Mouse (Mus musculus): ENCODE data around the gene Znrf2. TPM values are rescaled to one million over a fixed set of nuclear protein-coding genes. Genes with fewer than 3 reads are reported as not detected.

The Znrf2 gene
- total and polyA plus RNA-seq, 3 experiments: 5.4 to 22.1 (median 12.1) TPM

GRCm38 (mm10) chr6:54916163-54916562, 99.4 kb downstream of the Znrf2 start:
- no peaks in the 10 kb centered on the region for H3K36me3 ChIP-seq (ENCODE audit: control insufficient read depth, insufficient read depth, low read length)
- no peak overlapping the region for H3K4me3 ChIP-seq
- peak in 1 of 2 experiments; percentile 11 for DNase-seq
- no peaks in the 10 kb centered on the region for H3K27me3 ChIP-seq (ENCODE audit: control insufficient read depth, insufficient read depth, low read length)
- no peak overlapping the region for H3K9ac ChIP-seq (ENCODE audit: low read depth, low read length)
- no peaks in the 10 kb centered on the region for H3K4me1 ChIP-seq (ENCODE audit: control insufficient read depth, insufficient read depth, low read length)
- H3K79me2 ChIP-seq (replicated peaks; ENCODE audit: control insufficient read depth, insufficient read depth, low read length): no peaks in the 10 kb centered on the region
- TF ChIP-seq CTCF (IDR thresholded peaks at IDR 0.05) (no peak), POLR2A (IDR thresholded peaks at IDR 0.05; ENCODE audit: insufficient read depth, low read depth, low read length) (no peak)
- intact Hi-C loops (cut with DNase I): loop anchor here (2.0 to 10.0 kb wide), 3 partner anchors 57 to 251 kb away; partner anchors contain the start of gene Nod1
- no peak overlapping the region for H3K27ac ChIP-seq
- 34% methylated on average over 4 of the region's 4 CpGs for WGBS

GRCm38 (mm10) chr6:54916941-54917340, 100.2 kb downstream of the Znrf2 start:
- Histone ChIP-seq H3K4me3 (no peak overlapping the region), H3K79me2 (replicated peaks; ENCODE audit: control insufficient read depth, insufficient read depth, low read length) (no peaks in the 10 kb centered on the region), H3K27ac (no peak overlapping the region), H3K9ac (ENCODE audit: low read depth, low read length) (no peak overlapping the region), H3K27me3 (ENCODE audit: control insufficient read depth, insufficient read depth, low read length) (no peaks in the 10 kb centered on the region), H3K4me1 (ENCODE audit: control insufficient read depth, insufficient read depth, low read length) (no peaks in the 10 kb centered on the region), H3K36me3 (ENCODE audit: control insufficient read depth, insufficient read depth, low read length) (no peaks in the 10 kb centered on the region)
- peak in 1 of 2 experiments; percentile 2 for DNase-seq
- TF ChIP-seq EP300 (IDR thresholded peaks at IDR 0.05; ENCODE audit: insufficient read depth, low read depth, low read length) (no peak), CTCF (IDR thresholded peaks at IDR 0.05) (no peak), POLR2A (IDR thresholded peaks at IDR 0.05; ENCODE audit: insufficient read depth, low read depth, low read length) (no peak)
- WGBS: 71% methylated on average over 4 of the region's 4 CpGs
- intact Hi-C loops (cut with DNase I): loop anchor here (1.0 to 10.0 kb wide), 5 partner anchors 56 to 250 kb away; partner anchors contain the start of genes Ggct and Nod1

- Histone ChIP-seq H3K4me1 (ENCODE audit: control insufficient read depth, insufficient read depth, low read length) (no peaks in the 10 kb centered on the region), H3K79me2 (replicated peaks; ENCODE audit: control insufficient read depth, insufficient read depth, low read length) (no peaks in the 10 kb centered on the region), H3K27ac (no peak overlapping the region), H3K4me3 (no peak overlapping the region), H3K27me3 (ENCODE audit: control insufficient read depth, insufficient read depth, low read length) (no peaks in the 10 kb centered on the region), H3K36me3 (ENCODE audit: control insufficient read depth, insufficient read depth, low read length) (no peaks in the 10 kb centered on the region), H3K9ac (ENCODE audit: low read depth, low read length) (no peak overlapping the region)
- peak; percentile 72 to 74 for DNase-seq
- intact Hi-C loops (cut with DNase I): loop anchor here (1.0 to 10.0 kb wide), 5 partner anchors 55 to 249 kb away; partner anchors contain the start of genes Ggct and Nod1
- TF ChIP-seq CTCF (IDR thresholded peaks at IDR 0.05): peak; percentile 89
- no peak for TF ChIP-seq POLR2A (IDR thresholded peaks at IDR 0.05; ENCODE audit: insufficient read depth, low read depth, low read length)
- peak; percentile 91 for TF ChIP-seq EP300 (IDR thresholded peaks at IDR 0.05; ENCODE audit: insufficient read depth, low read depth, low read length)
- 25% methylated on average over 4 of the region's 4 CpGs for WGBS
Observed at GRCm38 (mm10) chr6:54917523-54917922, 100.8 kb downstream of the Znrf2 start.

- WGBS: 73% methylated on average over 5 of the region's 5 CpGs
- Histone ChIP-seq H3K4me1 (ENCODE audit: control insufficient read depth, insufficient read depth, low read length) (no peaks in the 10 kb centered on the region), H3K27ac (no peak overlapping the region), H3K36me3 (ENCODE audit: control insufficient read depth, insufficient read depth, low read length) (no peaks in the 10 kb centered on the region), H3K4me3 (no peak overlapping the region), H3K79me2 (replicated peaks; ENCODE audit: control insufficient read depth, insufficient read depth, low read length) (no peaks in the 10 kb centered on the region), H3K27me3 (ENCODE audit: control insufficient read depth, insufficient read depth, low read length) (no peaks in the 10 kb centered on the region), H3K9ac (ENCODE audit: low read depth, low read length) (no peak overlapping the region)
- TF ChIP-seq POLR2A (IDR thresholded peaks at IDR 0.05; ENCODE audit: insufficient read depth, low read depth, low read length): no peak
- no peak for TF ChIP-seq EP300 (IDR thresholded peaks at IDR 0.05; ENCODE audit: insufficient read depth, low read depth, low read length)
- TF ChIP-seq CTCF (IDR thresholded peaks at IDR 0.05): no peak
- peak in 1 of 2 experiments; percentile 12 for DNase-seq
- intact Hi-C loops (cut with DNase I): loop anchor here (10.0 kb wide), 1 partner anchor 214 kb away; no protein-coding TSS in a partner anchor
Observed at GRCm38 (mm10) chr6:54918521-54918920, 101.8 kb downstream of the Znrf2 start.

DNA sequence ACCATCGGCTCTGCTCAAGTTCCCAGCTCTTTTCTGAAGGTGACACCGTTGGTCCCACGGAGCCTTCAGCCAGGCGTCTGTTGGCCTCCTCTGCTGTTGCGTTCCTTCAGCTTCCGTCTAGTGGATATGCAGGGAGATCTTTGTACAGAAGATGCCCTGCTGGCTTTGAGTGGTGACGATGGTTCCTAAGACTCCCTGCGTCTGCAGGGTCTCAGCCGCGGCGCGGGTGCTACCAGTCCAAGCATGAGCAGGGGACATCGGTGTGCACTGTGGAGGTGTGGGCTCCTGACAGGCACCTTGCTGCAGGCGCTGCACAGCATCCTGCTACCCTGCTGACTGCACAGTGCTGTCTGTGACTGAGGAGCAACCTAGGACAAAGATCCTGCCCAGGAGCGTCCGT, 107.8 kb downstream of the Znrf2 start:
- WGBS: 96% methylated on average over 16 of the region's 16 CpGs
- DNase-seq: peak in 1 of 2 experiments; percentile 8
- Histone ChIP-seq H3K79me2 (replicated peaks; ENCODE audit: control insufficient read depth, insufficient read depth, low read length) (no peaks in the 10 kb centered on the region), H3K27ac (no peak overlapping the region), H3K4me3 (no peak overlapping the region), H3K9ac (ENCODE audit: low read depth, low read length) (no peak overlapping the region), H3K4me1 (ENCODE audit: control insufficient read depth, insufficient read depth, low read length) (no peaks in the 10 kb centered on the region), H3K27me3 (ENCODE audit: control insufficient read depth, insufficient read depth, low read length) (no peaks in the 10 kb centered on the region), H3K36me3 (ENCODE audit: control insufficient read depth, insufficient read depth, low read length) (no peaks in the 10 kb centered on the region; the same call in 1 of the 2 replicates)
- intact Hi-C loops (cut with DNase I): no loop called here
- no peak for TF ChIP-seq POLR2A (IDR thresholded peaks at IDR 0.05; ENCODE audit: insufficient read depth, low read depth, low read length)
- no peak for TF ChIP-seq EP300 (IDR thresholded peaks at IDR 0.05; ENCODE audit: insufficient read depth, low read depth, low read length)
- TF ChIP-seq CTCF (IDR thresholded peaks at IDR 0.05): no peak

DNA sequence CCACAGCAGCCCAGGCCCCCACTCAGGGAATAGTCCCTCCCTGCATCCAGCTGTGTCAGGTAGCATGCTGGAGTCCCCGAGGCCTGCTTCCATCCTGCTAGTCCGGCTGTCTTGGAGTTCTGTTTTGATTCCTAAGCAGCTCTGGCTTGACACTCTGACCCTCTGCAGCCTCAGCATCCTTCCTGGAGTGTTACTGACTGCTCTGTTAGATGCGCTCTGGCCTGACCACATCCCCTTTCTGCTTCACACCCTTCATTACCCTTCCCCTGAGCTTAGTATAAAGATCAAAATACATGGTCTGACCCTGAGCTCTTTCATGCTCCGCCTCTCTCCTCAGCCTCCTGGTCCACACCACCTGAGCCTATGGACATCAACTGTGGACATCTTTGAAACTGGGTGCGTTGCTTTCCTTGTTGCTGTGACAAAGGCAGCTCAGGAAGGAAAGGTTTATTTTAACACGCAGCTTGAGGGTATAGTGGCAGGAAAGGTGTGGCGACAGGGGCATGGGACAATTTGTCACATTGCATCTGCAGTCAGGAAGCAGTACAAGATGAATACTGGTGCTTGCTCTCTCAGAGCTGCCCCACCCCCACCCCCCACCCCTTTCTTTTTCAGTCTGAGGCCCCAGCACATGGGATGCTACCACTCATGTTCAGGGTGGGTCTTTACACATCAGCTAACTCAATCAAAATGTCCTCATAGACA, 109.2 kb downstream of the Znrf2 start:
- 52% methylated on average over 7 of the region's 7 CpGs for WGBS
- DNase-seq: peak in 1 of 2 experiments; percentile 15
- Histone ChIP-seq H3K79me2 (replicated peaks; ENCODE audit: control insufficient read depth, insufficient read depth, low read length) (no peaks in the 10 kb centered on the region), H3K27me3 (ENCODE audit: control insufficient read depth, insufficient read depth, low read length) (no peaks in the 10 kb centered on the region), H3K4me1 (ENCODE audit: control insufficient read depth, insufficient read depth, low read length) (no peaks in the 10 kb centered on the region), H3K4me3 (no peak overlapping the region), H3K36me3 (ENCODE audit: control insufficient read depth, insufficient read depth, low read length) (no peaks in the 10 kb centered on the region; the same call in 1 of the 2 replicates), H3K27ac (no peak overlapping the region), H3K9ac (ENCODE audit: low read depth, low read length) (no peak overlapping the region)
- TF ChIP-seq POLR2A (IDR thresholded peaks at IDR 0.05; ENCODE audit: insufficient read depth, low read depth, low read length) (no peak), CTCF (IDR thresholded peaks at IDR 0.05) (no peak), EP300 (IDR thresholded peaks at IDR 0.05; ENCODE audit: insufficient read depth, low read depth, low read length) (no peak)
- intact Hi-C loops (cut with DNase I): no loop called here
